Mouse (Mus musculus) adrenal gland, postnatal 10 days (tissue): Measurements from ENCODE around the gene Pex10. TPM values are rescaled to one million over a fixed set of nuclear protein-coding genes. Genes with fewer than 3 reads are reported as not detected.
"Not testable (repeated sequence)": the region's sequence is repeated elsewhere in the genome, so short reads cannot be mapped to it uniquely, and the experiment has no call there.

ENCODE experiments used
- DNase-seq: peaks from one replicate; pipeline ENCODE4 v3.0.0; 2021; ENCODE audit warnings: mixed read lengths
- total RNA-seq, 2 experiments: library from RNA; stranded (reverse); gene quantifications; 2 replicates each; pipeline ENCODE4 v1.2.3; 2021

The Pex10 gene
- total RNA-seq, 2 experiments from 2014 or later, result 21.8 to 30.1 TPM

- DNase-seq, result no peak
Observed at GRCm38 (mm10) chr4:155064474-155064873, 2.3 kb upstream of the Pex10 start.

- DNase-seq, result peak; percentile 92
Observed at GRCm38 (mm10) chr4:155065970-155066833, 614 bp upstream of the Pex10 start.

GRCm38 (mm10) chr4:155068357-155068972 lies 1.6 kb downstream of the Pex10 start:
- DNase-seq, result no peak

- DNase-seq, result no peak
Observed at GRCm38 (mm10) chr4:155069191-155069590, 2.4 kb downstream of the Pex10 start.

GRCm38 (mm10) chr4:155070199-155070598 lies 3.4 kb downstream of the Pex10 start:
- DNase-seq, result no peak

- DNase-seq, result no peak
Observed at GRCm38 (mm10) chr4:155070921-155071320, 4.1 kb downstream of the Pex10 start.

GRCm38 (mm10) chr4:155074418-155074817 lies 7.6 kb downstream of the Pex10 start:
- no peak for DNase-seq

GRCm38 (mm10) chr4:155075137-155075536 lies 8.3 kb downstream of the Pex10 start:
- no peak for DNase-seq

GRCm38 (mm10) chr4:155075813-155076212 lies 9.0 kb downstream of the Pex10 start:
- no peak for DNase-seq

GRCm38 (mm10) chr4:155076677-155077076 lies 9.9 kb downstream of the Pex10 start:
- DNase-seq, result no peak

GRCm38 (mm10) chr4:155078808-155079207 lies 12.0 kb downstream of the Pex10 start:
- DNase-seq, result not testable (repeated sequence)

- no peak for DNase-seq
Observed at GRCm38 (mm10) chr4:155079666-155080065, 12.8 kb downstream of the Pex10 start.

GRCm38 (mm10) chr4:155083553-155083952 lies 16.7 kb downstream of the Pex10 start:
- DNase-seq, result no peak

GRCm38 (mm10) chr4:155084351-155084750 lies 17.5 kb downstream of the Pex10 start:
- DNase-seq, result no peak

GRCm38 (mm10) chr4:155085206-155086107 lies 18.6 kb downstream of the Pex10 start:
- no peak for DNase-seq

- peak; percentile 100 for DNase-seq
Observed at GRCm38 (mm10) chr4:155086108-155087024, 19.6 kb downstream of the Pex10 start, which contains the start of the genes Rer1 and Morn1. Rer1 (minus strand) TSS chr4:155086382. Morn1 (plus strand) TSS chr4:155086577.

- DNase-seq, result no peak
Observed at GRCm38 (mm10) chr4:155089241-155089640, 22.4 kb downstream of the Pex10 start.

GRCm38 (mm10) chr4:155090147-155090546 lies 23.3 kb downstream of the Pex10 start:
- no peak for DNase-seq

GRCm38 (mm10) chr4:155090688-155091449 lies 24.1 kb downstream of the Pex10 start:
- no peak for DNase-seq

- DNase-seq, result no peak
Observed at GRCm38 (mm10) chr4:155092718-155093430, 26.1 kb downstream of the Pex10 start.
